Mouse (Mus musculus): ENCODE results near the gene Rab23.
A peak's percentile ranks its signal among the peaks of the same experiment; 100 is the strongest.

The Rab23 gene

DNA sequence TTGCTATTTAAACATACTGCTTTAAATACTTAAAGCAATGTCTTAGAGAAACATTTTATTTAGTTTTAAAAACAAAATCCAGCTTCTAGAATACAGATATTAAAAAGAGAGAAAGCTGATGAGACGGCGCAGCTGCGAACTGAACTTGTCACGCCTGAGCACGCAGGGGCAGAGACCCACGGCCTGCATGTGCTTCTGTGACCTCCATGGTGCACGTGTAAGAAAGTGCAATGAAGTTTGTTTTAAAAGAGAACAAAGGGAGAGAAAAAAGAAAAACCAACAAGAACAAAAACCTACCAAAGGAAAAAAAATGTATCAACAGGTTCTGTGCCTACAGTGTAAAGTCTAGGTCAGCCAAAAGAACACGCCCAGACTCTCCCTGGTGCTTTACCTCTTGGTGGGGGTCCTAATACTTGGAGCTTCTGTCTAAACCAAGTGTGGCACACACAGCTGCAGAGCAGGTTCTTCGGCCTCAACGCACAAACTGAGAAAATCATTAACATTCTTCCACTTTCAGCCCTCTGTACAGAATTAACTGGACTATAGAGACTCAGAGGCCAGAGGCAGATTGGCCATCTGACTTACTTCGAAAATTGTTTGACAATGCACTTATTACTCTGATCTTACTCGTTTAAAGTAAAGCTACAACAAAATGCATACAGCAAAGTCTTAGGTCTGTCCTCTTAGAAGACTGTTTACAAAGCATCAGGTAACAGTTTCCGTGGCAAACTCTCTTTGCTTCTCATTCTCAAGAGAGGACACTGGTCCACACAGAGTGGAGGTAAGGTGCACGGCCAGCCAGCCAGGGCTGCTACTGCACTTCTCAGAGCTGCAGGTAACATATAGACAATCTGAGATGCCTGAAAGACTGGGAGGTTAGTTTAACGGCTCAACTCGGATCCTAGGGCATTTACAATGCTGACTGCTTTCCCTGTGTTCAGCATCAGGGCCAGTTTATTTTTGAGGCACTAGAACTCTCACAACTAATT lies 47.1 kb downstream of the Rab23 start:
- no peak for DNase-seq (ENCODE audit: low spot score in 2 of 2)

DNA sequence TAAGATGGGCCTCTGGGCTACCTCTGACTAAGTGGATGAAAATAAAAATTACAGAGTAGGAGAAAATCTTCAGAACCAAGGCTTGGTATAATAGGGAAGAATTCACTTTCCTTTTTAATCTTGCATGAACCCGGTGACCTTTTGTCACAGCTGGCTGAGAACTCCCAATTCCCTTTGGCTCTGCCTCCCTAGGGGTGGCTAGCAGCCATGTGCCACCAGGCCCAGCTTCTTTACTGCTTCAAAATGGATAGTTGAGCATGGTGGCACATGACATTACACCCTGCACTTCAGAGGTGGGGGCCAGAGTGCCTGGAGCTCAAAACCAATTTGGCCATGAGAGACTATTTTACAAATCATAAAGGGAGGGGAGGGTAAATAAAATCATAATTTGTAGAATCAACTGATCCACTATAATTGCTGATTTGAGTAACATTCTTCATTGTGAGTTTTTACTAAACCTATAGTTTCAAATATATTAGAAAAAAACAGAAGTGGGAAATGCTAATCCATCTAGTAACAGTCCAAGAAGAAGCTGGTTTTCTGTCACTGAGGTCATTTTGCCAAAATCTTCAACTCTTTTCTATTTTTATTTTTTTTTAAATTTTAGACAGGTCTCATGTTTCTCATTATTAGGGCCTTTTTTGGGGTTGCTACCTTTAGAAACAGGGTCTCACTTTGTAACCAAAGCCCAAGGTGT lies 48.6 kb downstream of the Rab23 start:
- no peak for DNase-seq (ENCODE audit: low spot score in 2 of 2)

DNA sequence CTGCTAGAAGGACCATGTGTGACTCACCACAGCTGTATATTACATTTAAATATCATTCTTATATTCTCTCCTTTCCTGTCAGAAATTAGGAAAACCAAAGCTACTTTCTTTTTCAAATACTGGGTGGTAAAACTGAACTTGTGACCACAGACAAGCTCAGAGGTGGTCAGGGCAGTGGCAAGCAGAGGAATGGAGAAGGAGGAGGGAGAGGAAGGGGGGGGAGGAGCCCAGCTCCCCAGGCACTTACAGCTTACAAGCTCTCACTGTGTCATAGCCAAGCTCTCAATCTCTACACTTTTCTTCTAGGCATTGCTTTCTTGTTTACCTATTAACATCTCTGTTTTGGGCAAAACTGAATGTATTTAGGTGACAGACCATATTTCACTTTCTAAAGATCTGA lies 49.1 kb downstream of the Rab23 start:
- DNase-seq (ENCODE audit: low spot score in 2 of 2) = no peak

DNA sequence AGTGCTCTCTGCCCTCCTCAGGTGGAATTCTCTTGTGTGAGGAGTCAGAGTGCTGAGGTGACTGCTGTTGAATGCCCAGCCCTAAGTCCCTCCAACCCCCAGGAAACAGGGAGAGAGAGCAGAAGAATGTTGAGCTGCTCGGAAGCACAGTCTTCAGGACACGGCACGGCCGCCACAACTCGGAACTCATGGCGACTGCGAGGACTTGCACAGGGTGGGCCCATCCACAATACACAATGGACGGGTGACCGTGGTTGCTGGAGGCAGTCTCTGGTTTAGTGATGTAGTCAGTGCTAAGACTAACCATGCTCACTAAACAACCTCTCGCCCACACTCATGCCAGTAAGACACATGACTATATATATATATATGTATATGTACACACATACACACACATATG lies 51.9 kb downstream of the Rab23 start:
- DNase-seq (ENCODE audit: low spot score in 2 of 2) = no peak

DNA sequence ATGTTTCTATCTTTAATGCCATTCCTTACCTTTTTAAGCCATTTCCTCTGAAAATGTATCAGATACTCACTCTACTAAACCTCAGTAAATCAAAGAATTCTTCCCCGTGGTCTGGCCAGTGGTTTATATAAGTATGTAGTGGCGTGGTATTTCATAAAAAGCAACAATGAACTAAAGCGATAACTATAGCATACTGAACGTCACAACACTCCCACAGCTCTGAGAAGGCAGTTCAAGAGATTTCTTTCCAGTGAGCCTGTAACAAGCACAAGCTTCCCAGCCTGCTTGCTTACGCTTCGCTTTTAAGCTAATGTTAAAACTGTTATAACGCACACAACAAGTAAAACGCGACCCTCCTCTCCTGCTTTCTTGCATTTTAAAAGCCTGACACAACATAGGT lies 52.4 kb downstream of the Rab23 start:
- no peak for DNase-seq (ENCODE audit: low spot score in 2 of 2)

DNA sequence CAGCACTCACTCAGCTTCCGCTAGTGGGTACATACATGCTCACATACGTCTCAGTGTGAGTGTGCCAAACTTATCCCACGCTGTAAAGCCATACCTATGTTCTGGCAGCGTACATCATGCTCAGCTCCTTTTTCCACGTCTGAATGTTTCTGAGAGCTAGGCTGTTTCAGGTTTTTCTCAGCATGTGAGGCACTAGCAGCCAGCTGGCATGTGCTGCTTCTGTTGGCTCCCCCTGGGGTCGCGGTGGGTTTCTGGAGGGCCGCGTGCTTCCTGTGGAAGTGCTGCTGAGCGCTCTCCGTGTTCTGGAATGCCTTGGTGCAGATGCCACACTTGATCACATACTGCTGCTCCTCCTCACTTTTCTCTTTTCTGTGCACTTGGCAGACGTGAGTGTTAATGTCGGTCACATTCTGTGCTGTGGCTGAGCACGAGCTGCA lies 56.5 kb downstream of the Rab23 start:
- peak in 1 of 2 experiments; percentile 33 for DNase-seq (ENCODE audit: low spot score in 2 of 2)

DNA sequence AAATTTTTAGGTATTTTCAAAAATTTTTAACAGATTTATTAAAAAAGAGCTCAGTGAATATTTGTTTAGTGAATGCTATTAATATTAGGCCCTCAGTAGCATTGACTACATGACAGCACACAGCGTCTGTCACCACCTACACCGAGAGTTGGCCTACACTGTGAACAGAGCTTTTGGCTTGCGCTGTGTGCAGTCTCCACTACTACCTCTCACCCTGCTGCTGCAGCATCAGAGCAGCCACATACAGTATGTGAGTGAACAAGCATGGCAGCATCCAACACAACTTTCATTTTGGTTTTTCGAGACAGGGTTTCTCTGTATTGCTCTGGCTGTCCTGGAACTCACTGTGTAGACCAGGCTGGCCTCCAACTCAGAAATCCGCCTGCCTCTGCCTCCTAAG lies 64.9 kb downstream of the Rab23 start:
- no peak for DNase-seq (ENCODE audit: low spot score in 2 of 2)

- DNase-seq (ENCODE audit: low spot score in 2 of 2) = no peak
Measured at GRCm38 (mm10) chr1:33788072-33788471, 68.4 kb downstream of the Rab23 start.

DNA sequence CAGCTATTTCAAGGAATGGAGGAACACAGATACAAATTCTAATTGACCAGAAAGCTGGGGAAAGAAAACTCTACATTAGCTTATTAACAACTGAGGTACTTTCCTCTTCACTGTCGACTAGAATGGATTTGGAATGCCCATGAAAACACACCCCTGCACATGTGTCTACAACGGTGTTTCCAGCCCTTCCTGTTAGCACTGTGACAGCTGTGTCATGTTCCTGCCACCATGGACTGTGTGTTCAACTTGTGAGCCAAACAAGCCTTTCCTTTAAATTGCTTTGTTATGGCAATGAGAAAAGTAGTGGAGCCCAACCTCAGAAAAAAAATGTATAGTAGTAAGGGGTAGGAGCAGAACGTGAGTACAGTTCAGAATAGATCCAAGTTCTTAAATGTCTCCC lies 68.8 kb downstream of the Rab23 start:
- DNase-seq (ENCODE audit: low spot score in 2 of 2) = no peak

Data from right cerebral cortex, postnatal 36 days (tissue).